ENCODE assay signal across 9 mouse cellular contexts in genomic region chr14:30943860-30944674, GRCm38 (mm10). TPM values are rescaled to one million over a fixed set of nuclear protein-coding genes. Genes with fewer than 3 reads are reported as not detected.
DNase-seq lines count a peak whose midpoint lies in the region; ATAC-seq and TF ChIP-seq lines count a peak whose summit lies in the region.
"Had no signal": no experiment of that assay in that cellular context is flagged by ENCODE, and none has a peak within 500 bp of the region (broad histone marks: within the 10 kb centered on the region; RNA-seq: fewer than 3 reads in every experiment).

No protein-coding gene starts in this region.

- peak; percentile 57 to 69 for DNase-seq in B cell, adult 2 months
- peak; percentile 59 for DNase-seq in ES-CJ7 (ENCODE audit: low read depth, low spot score)
- peak; percentile 39 for DNase-seq in c-Kit-positive CD71-positive TER-119-negative erythroid progenitor cells, embryonic 14.5 days (ENCODE audit: low read depth)
- peak; percentile 75 for DNase-seq in layer of hippocampus, adult 11-12 months (ENCODE audit: low spot score)
- peak; percentile 76 for DNase-seq in lung, adult 2 months
- DNase-seq in right cerebral cortex, adult 2 months (ENCODE audit: low spot score in 2 of 2) = peak; percentile 69 to 71

- H3K9me3 ChIP-seq in hindbrain, embryonic 13.5 days = no peaks in the 10 kb centered on the region

- peaks cover 12% of the 10 kb centered on the region for H3K27me3 ChIP-seq in hindbrain, embryonic 13.5 days

- peaks cover 8% of the 10 kb centered on the region; the same call in 1 of the 2 replicates for H3K4me1 ChIP-seq in lung, adult 2 months (ENCODE audit: control insufficient read depth, insufficient read depth, low read length)
- H3K4me1 ChIP-seq in hindbrain, embryonic 13.5 days (replicated peaks) = no peaks in the 10 kb centered on the region

- peak; percentile 65 for TF ChIP-seq CTCF in lung, adult 2 months (IDR thresholded peaks at IDR 0.05; ENCODE audit: insufficient read depth, low read length)

- no peaks in the 10 kb centered on the region for H3K36me3 ChIP-seq in hindbrain, embryonic 13.5 days

- no peak overlapping the region for H3K4me3 ChIP-seq in lung, adult 2 months (replicated peaks; ENCODE audit: extremely low read depth, low read depth, low read length)
- no peak overlapping the region for H3K4me3 ChIP-seq in hindbrain, embryonic 13.5 days

- ATAC-seq in granulocyte monocyte progenitor cell, adult 5-6 weeks (replicated peaks; ENCODE audit: poor library complexity, severe bottlenecking) = peak; percentile 78
- no peak for ATAC-seq in hindbrain, embryonic 13.5 days (ENCODE audit: low FRiP score)

- no peak overlapping the region for H3K4me2 ChIP-seq in hindbrain, embryonic 13.5 days

- 41% methylated on average over 11 of the region's 11 CpGs for WGBS in lung, adult 2 months
- WGBS in hindbrain, embryonic 13.5 days = 69% methylated on average over 11 of the region's 11 CpGs

- TF ChIP-seq POLR2A in lung, adult 2 months (IDR thresholded peaks at IDR 0.05; ENCODE audit: borderline replicate concordance, extremely low read depth, low read depth, low read length) = no peak

- no peak overlapping the region for H3K9ac ChIP-seq in hindbrain, embryonic 13.5 days

- H3K27ac ChIP-seq in hindbrain, embryonic 13.5 days = no peak overlapping the region

RNA-seq across cellular contexts. Expression of gene Itih1, which starts 1.0 kb away (rescaled TPM):
- total RNA-seq in granulocyte monocyte progenitor cell, adult 5-6 weeks (2014; fragmentation: Nextera tagmentation) = not detected in 2 replicates
- total RNA-seq in granulocyte monocyte progenitor cell, adult 5-6 weeks (2017) = not detected in 2 replicates
- polyA plus RNA-seq in lung, adult 2 months (2012; rRNA removed) = 1.1 and 1.4 TPM in 2 replicates
- not detected in 2 replicates for polyA plus RNA-seq in hindbrain, embryonic 13.5 days (2015; fragmentation: Nextera tagmentation; extraction: Ambion mirVana)
- total RNA-seq: layer of hippocampus, adult 8-10 months had no signal

RNA-seq across cellular contexts. Expression of gene Nek4, which starts 7.1 kb away (rescaled TPM):
- 7.8 and 12.9 TPM in 2 replicates for total RNA-seq in granulocyte monocyte progenitor cell, adult 5-6 weeks (2014; fragmentation: Nextera tagmentation)
- total RNA-seq in granulocyte monocyte progenitor cell, adult 5-6 weeks (2017) = 11.5 and 16.3 TPM in 2 replicates
- 3.6 and 3.8 TPM in 2 replicates for polyA plus RNA-seq in lung, adult 2 months (2012; rRNA removed)
- 16.9 and 19.2 TPM in 2 replicates for polyA plus RNA-seq in hindbrain, embryonic 13.5 days (2015; fragmentation: Nextera tagmentation; extraction: Ambion mirVana)

RNA-seq across cellular contexts. Expression of gene Itih3, which starts 20.5 kb away (rescaled TPM):
- not detected in 2 replicates for total RNA-seq in granulocyte monocyte progenitor cell, adult 5-6 weeks (2014; fragmentation: Nextera tagmentation)
- total RNA-seq in granulocyte monocyte progenitor cell, adult 5-6 weeks (2017) = not detected in 2 replicates
- polyA plus RNA-seq in lung, adult 2 months (2012; rRNA removed) = 0.87 and 1.1 TPM in 2 replicates
- 1.0 and 1.3 TPM in 2 replicates for polyA plus RNA-seq in hindbrain, embryonic 13.5 days (2015; fragmentation: Nextera tagmentation; extraction: Ambion mirVana)

RNA-seq across cellular contexts. Expression of gene Glt8d1, which starts 57.1 kb away (rescaled TPM):
- 28.8 and 35.9 TPM in 2 replicates for total RNA-seq in granulocyte monocyte progenitor cell, adult 5-6 weeks (2014; fragmentation: Nextera tagmentation)
- total RNA-seq in granulocyte monocyte progenitor cell, adult 5-6 weeks (2017) = 29.4 and 35.0 TPM in 2 replicates
- polyA plus RNA-seq in lung, adult 2 months (2012; rRNA removed) = 17.2 and 21.6 TPM in 2 replicates
- 62.8 and 66.7 TPM in 2 replicates for polyA plus RNA-seq in hindbrain, embryonic 13.5 days (2015; fragmentation: Nextera tagmentation; extraction: Ambion mirVana)

RNA-seq across cellular contexts. Expression of gene Spcs1, which starts 57.4 kb away (rescaled TPM):
- total RNA-seq in granulocyte monocyte progenitor cell, adult 5-6 weeks (2014; fragmentation: Nextera tagmentation) = 241 and 274 TPM in 2 replicates
- total RNA-seq in granulocyte monocyte progenitor cell, adult 5-6 weeks (2017) = 151 and 157 TPM in 2 replicates
- polyA plus RNA-seq in lung, adult 2 months (2012; rRNA removed) = 92.6 and 173 TPM in 2 replicates
- 322 and 337 TPM in 2 replicates for polyA plus RNA-seq in hindbrain, embryonic 13.5 days (2015; fragmentation: Nextera tagmentation; extraction: Ambion mirVana)
